Mouse (Mus musculus) MEL (cell line): Measurements from ENCODE around the gene Cab39. TPM values are rescaled to one million over a fixed set of nuclear protein-coding genes. Genes with fewer than 3 reads are reported as not detected.

ENCODE experiments used
- DNase-seq: peaks from one replicate; pipeline ENCODE4 v3.0.0; 2011; ENCODE audit warnings: low read depth, low spot score
- H3K27ac ChIP-seq: 2 replicates; pipeline ENCODE4 v1.5.1; 2012; ENCODE audit warnings: low read depth, mild to moderate bottlenecking, control low read depth, low read length, moderate library complexity; ENCODE audit not compliant: control insufficient read depth
- H3K27me3 ChIP-seq, 2 experiments: fragments of 150-350 bp in 1 of 2; sonication (generic) in 1 of 2; 2 replicates each; pipeline ENCODE4 v1.6.1; 2012; ENCODE audit warnings: low read length in 2 of 2, mild to moderate bottlenecking in 2 of 2, improper control_type of control experiment in 1 of 2, moderate library complexity in 1 of 2; ENCODE audit not compliant: insufficient read depth in 2 of 2, control insufficient read depth in 1 of 2
- H3K36me3 ChIP-seq, 2 experiments: 2 replicates each; pipeline ENCODE4 v1.6.1; 2012 to 2014; ENCODE audit warnings: low read length in 2 of 2, improper control_type of control experiment in 1 of 2, inconsistent platforms in 1 of 2, mild to moderate bottlenecking in 1 of 2; ENCODE audit not compliant: insufficient read depth in 2 of 2, control insufficient read depth in 1 of 2
- H3K4me1 ChIP-seq, 2 experiments: fragments of 150-350 bp in 1 of 2; sonication (generic) in 1 of 2; 2 replicates each; pipeline ENCODE4 v1.6.1; 2012; ENCODE audit warnings: low read length in 2 of 2, improper control_type of control experiment in 1 of 2, mild to moderate bottlenecking in 1 of 2; ENCODE audit not compliant: insufficient read depth in 2 of 2, control insufficient read depth in 1 of 2
- H3K4me3 ChIP-seq, 2 experiments: fragments of 150-350 bp in 1 of 2; sonication (generic) in 1 of 2; 2 replicates each; pipeline ENCODE4 v1.5.1; 2012; ENCODE audit warnings: low read depth in 2 of 2, low read length in 2 of 2, mild to moderate bottlenecking in 2 of 2, moderate library complexity in 2 of 2, control low read depth in 1 of 2, improper control_type of control experiment in 1 of 2; ENCODE audit not compliant: control insufficient read depth in 1 of 2, insufficient read depth in 1 of 2
- H3K79me2 ChIP-seq: 2 replicates; pipeline ENCODE4 v1.6.1; 2012; ENCODE audit warnings: mild to moderate bottlenecking, low read length, moderate library complexity; ENCODE audit not compliant: control insufficient read depth, poor library complexity, insufficient read depth
- H3K9ac ChIP-seq: 2 replicates; pipeline ENCODE4 v1.6.1; 2012; ENCODE audit warnings: low read depth, mild to moderate bottlenecking, control low read depth, low read length, moderate library complexity; ENCODE audit not compliant: control insufficient read depth, poor library complexity, severe bottlenecking
- H3K9me3 ChIP-seq: fragments of 150-350 bp; sonication (generic); replicated peaks from 2 replicates; pipeline ENCODE4 v1.6.1; 2012; ENCODE audit warnings: mild to moderate bottlenecking, low read length, improper control_type of control experiment, moderate library complexity; ENCODE audit not compliant: insufficient read depth
- BHLHE40 ChIP-seq: IDR thresholded peaks from 2 replicates; pipeline ENCODE4 v1.6.1; 2012; ENCODE audit warnings: low read depth, mild to moderate bottlenecking, inconsistent platforms, low read length, improper control_type of control experiment, borderline replicate concordance
- CHD1 ChIP-seq: IDR thresholded peaks from 2 replicates; pipeline ENCODE4 v1.6.1; 2012; ENCODE audit warnings: low read depth, mild to moderate bottlenecking, inconsistent platforms, low read length, improper control_type of control experiment
- CHD2 ChIP-seq: IDR thresholded peaks from 2 replicates; pipeline ENCODE4 v1.6.1; 2011; ENCODE audit warnings: low read length, improper control_type of control experiment
- ETS1 ChIP-seq: IDR thresholded peaks from 2 replicates; pipeline ENCODE4 v1.6.1; 2012; ENCODE audit warnings: low read depth, mild to moderate bottlenecking, inconsistent platforms, low read length, improper control_type of control experiment, moderate library complexity
- KAT2A ChIP-seq: conservative IDR thresholded peaks from 2 replicates; pipeline ENCODE4 v1.6.1; 2012; ENCODE audit warnings: low read depth, low read length, improper control_type of control experiment, inconsistent platforms
- MAZ ChIP-seq: IDR thresholded peaks from 2 replicates; pipeline ENCODE4 v1.6.1; 2012; ENCODE audit warnings: low read depth, mild to moderate bottlenecking, inconsistent platforms, low read length, improper control_type of control experiment
- MYB ChIP-seq: IDR thresholded peaks from 2 replicates; pipeline ENCODE4 v1.6.1; 2011; ENCODE audit warnings: mild to moderate bottlenecking, low read depth, low read length, improper control_type of control experiment
- MYC ChIP-seq: IDR thresholded peaks from 2 replicates; pipeline ENCODE4 v1.6.1; 2011; ENCODE audit warnings: low read depth, mild to moderate bottlenecking, low read length, improper control_type of control experiment, moderate library complexity
- NRF1 ChIP-seq: IDR thresholded peaks from 2 replicates; pipeline ENCODE4 v1.6.1; 2014; ENCODE audit warnings: low read depth, mild to moderate bottlenecking, inconsistent platforms, low read length, improper control_type of control experiment, moderate library complexity; ENCODE audit not compliant: poor library complexity, insufficient read depth, severe bottlenecking
- POLR2A ChIP-seq, 2 experiments: IDR thresholded peaks; 2 replicates each; pipeline ENCODE4 v1.6.1; 2011 to 2012; ENCODE audit warnings: low read length in 2 of 2, mild to moderate bottlenecking in 2 of 2, control low read depth in 1 of 2, improper control_type of control experiment in 1 of 2, low read depth in 1 of 2, moderate library complexity in 1 of 2; ENCODE audit not compliant: control insufficient read depth in 1 of 2, insufficient read depth in 1 of 2, poor library complexity in 1 of 2
- POLR2AphosphoS2 ChIP-seq: IDR thresholded peaks from 2 replicates; pipeline ENCODE4 v1.6.1; 2011; ENCODE audit warnings: low read length, improper control_type of control experiment
- POLR2AphosphoS5 ChIP-seq: IDR thresholded peaks from 2 replicates; pipeline ENCODE4 v1.6.1; 2012; ENCODE audit warnings: low read depth, borderline replicate concordance, mild to moderate bottlenecking, inconsistent platforms, low read length, moderate library complexity, mixed read lengths
- RAD21 ChIP-seq: IDR thresholded peaks from 2 replicates; pipeline ENCODE4 v1.6.1; 2011; ENCODE audit warnings: mild to moderate bottlenecking, low read depth, low read length, improper control_type of control experiment
- RCOR1 ChIP-seq: IDR thresholded peaks from 2 replicates; pipeline ENCODE4 v1.6.1; 2012; ENCODE audit warnings: low read depth, mild to moderate bottlenecking, inconsistent platforms, low read length, improper control_type of control experiment
- SIN3A ChIP-seq: IDR thresholded peaks from 2 replicates; pipeline ENCODE4 v1.6.1; 2012; ENCODE audit warnings: low read length, improper control_type of control experiment, inconsistent platforms
- SMC3 ChIP-seq: IDR thresholded peaks from 2 replicates; pipeline ENCODE4 v1.6.1; 2011; ENCODE audit warnings: low read depth, low read length, improper control_type of control experiment
- TBP ChIP-seq: IDR thresholded peaks from 2 replicates; pipeline ENCODE4 v1.8.0; 2011; ENCODE audit warnings: low read depth, low read length, improper control_type of control experiment
- TCF12 ChIP-seq: IDR thresholded peaks from 2 replicates; pipeline ENCODE4 v1.6.1; 2014; ENCODE audit warnings: low read depth, mild to moderate bottlenecking, inconsistent platforms, low read length, improper control_type of control experiment, moderate library complexity
- USF2 ChIP-seq, 2 experiments: IDR thresholded peaks; 2 replicates each; pipeline ENCODE4 v1.6.1; 2011 to 2012; ENCODE audit warnings: improper control_type of control experiment in 2 of 2, low read length in 2 of 2, borderline replicate concordance in 1 of 2, inconsistent platforms in 1 of 2, low read depth in 1 of 2, mild to moderate bottlenecking in 1 of 2; ENCODE audit not compliant: insufficient read depth in 1 of 2
- ZNF384 ChIP-seq: IDR thresholded peaks from 2 replicates; pipeline ENCODE4 v1.6.1; 2012; ENCODE audit warnings: low read depth, mild to moderate bottlenecking, inconsistent platforms, low read length, improper control_type of control experiment
- polyA plus RNA-seq, 2 experiments: library from polyadenylated mRNA; stranded (reverse) in 1 of 2; unstranded in 1 of 2; fragments of >175 nt in 1 of 2; fragments of >200 nt in 1 of 2; gene quantifications; 2 replicates each; pipeline versions ENCODE4 v1.2.1 to v1.2.4; 2012; ENCODE audit warnings: low replicate concordance in 2 of 2, low read depth in 1 of 2; ENCODE audit not compliant: insufficient read length in 2 of 2, insufficient read depth in 1 of 2, missing spikeins in 1 of 2
- total RNA-seq: library from RNA; depleted of rRNA; stranded (reverse); fragments of 300-350 nt; gene quantifications from 2 replicates; pipeline ENCODE4 v1.2.3, GENCODE M21; 2012

Gene Cab39
- total and polyA plus RNA-seq, 3 experiments = 66.5 to 144 (median 68.7) TPM

GRCm38 (mm10) chr1:85795196-85795595 lies 2.0 kb downstream of the Cab39 start:
- Histone ChIP-seq H3K27ac (no peak overlapping the region), H3K4me1 (peaks cover 0 to 7% of the 10 kb centered on the region in 2 experiments; a peak in 1 of 4 replicates), H3K9ac (peak overlapping the region; percentile 26)

GRCm38 (mm10) chr1:85799776-85800175 lies 6.5 kb downstream of the Cab39 start:
- no peak overlapping the region for H3K9ac ChIP-seq
- TF ChIP-seq RCOR1 (no peak), TCF12 (no peak), CHD1 (no peak), SMC3 (no peak), ETS1 (no peak), CHD2 (no peak), USF2 (IDR thresholded peaks at IDR 0.05; ENCODE audit: borderline replicate concordance in 1 of 2, insufficient read depth in 1 of 2, low read depth in 1 of 2, low read length in 2 of 2) (no peak), MYB (no peak), SIN3A (no peak), MAZ (no peak), BHLHE40 (no peak), ZNF384 (no peak), TBP (no peak), POLR2A (IDR thresholded peaks at IDR 0.05; ENCODE audit: control insufficient read depth in 1 of 2, insufficient read depth in 1 of 2, low read depth in 1 of 2, low read length in 2 of 2, poor library complexity in 1 of 2) (no peak), RAD21 (no peak), KAT2A (no peak), POLR2AphosphoS5 (no peak), POLR2AphosphoS2 (no peak)
- TF ChIP-seq, all 39 proteins: peak for 0
- peaks cover 72% of the 10 kb centered on the region for H3K79me2 ChIP-seq
- peaks cover 0 to 7% of the 10 kb centered on the region in 2 experiments; a peak in 1 of 4 replicates for H3K4me1 ChIP-seq
- H3K4me3 ChIP-seq = no peak overlapping the region
- no peak for DNase-seq
- H3K36me3 ChIP-seq = peaks cover 17 to 26% of the 10 kb centered on the region in 2 experiments
- H3K9me3 ChIP-seq = no peaks in the 10 kb centered on the region
- H3K27me3 ChIP-seq = no peaks in the 10 kb centered on the region
- no peak overlapping the region for H3K27ac ChIP-seq

More at GRCm38 (mm10) chr1:85795196-85795595, 2.0 kb downstream of the Cab39 start:
- Histone ChIP-seq H3K79me2 (peaks cover 57% of the 10 kb centered on the region), H3K36me3 (peaks cover 7 to 26% of the 10 kb centered on the region in 2 experiments), H3K9me3 (no peaks in the 10 kb centered on the region), H3K4me3 (peak overlapping the region; percentile 33 to 76), H3K27me3 (no peaks in the 10 kb centered on the region)
- TF ChIP-seq RAD21 = no peak
- TF ChIP-seq MAZ = no peak
- TF ChIP-seq NRF1 = no peak
- no peak for TF ChIP-seq CHD2
- TF ChIP-seq POLR2A (IDR thresholded peaks at IDR 0.05; ENCODE audit: control insufficient read depth in 1 of 2, insufficient read depth in 1 of 2, low read depth in 1 of 2, low read length in 2 of 2, poor library complexity in 1 of 2) = no peak
- TF ChIP-seq MYC = no peak
- DNase-seq = peak; percentile 28
